Mouse (Mus musculus) urinary bladder, adult 2 months (tissue): Measurements from ENCODE around the gene Spc25. TPM values are rescaled to one million over a fixed set of nuclear protein-coding genes. Genes with fewer than 3 reads are reported as not detected.

Experiments used
- DNase-seq: peaks from one replicate; pipeline ENCODE4 v3.0.0; 2022; ENCODE audit warnings: low spot score
- polyA plus RNA-seq: library from polyadenylated mRNA; depleted of rRNA; stranded (reverse); fragments of >200 nt; gene quantifications from 2 replicates; pipeline ENCODE4 v1.2.3, GENCODE M21; 2012; rRNA removed

The Spc25 gene
- polyA plus RNA-seq, 1 experiment: 2.9 TPM

GRCm38 (mm10) chr2:69187990-69188389 is 18.0 kb downstream of the Spc25 start:
- DNase-seq: no peak

GRCm38 (mm10) chr2:69179721-69180120 is 26.3 kb downstream of the Spc25 start:
- DNase-seq: no peak

- DNase-seq: no peak
These were observed 30.7 kb downstream of the Spc25 start for GRCm38 (mm10) chr2:69175296-69175695.

- DNase-seq: no peak
These were observed 35.5 kb downstream of the Spc25 start for GRCm38 (mm10) chr2:69170395-69171077.

GRCm38 (mm10) chr2:69158907-69159306 is 47.1 kb downstream of the Spc25 start:
- DNase-seq: no peak

GRCm38 (mm10) chr2:69156283-69156682 is 49.7 kb downstream of the Spc25 start:
- no peak for DNase-seq

- DNase-seq: no peak
These were observed 50.1 kb downstream of the Spc25 start for GRCm38 (mm10) chr2:69155861-69156260.

GRCm38 (mm10) chr2:69150841-69151240 is 55.2 kb downstream of the Spc25 start:
- DNase-seq: no peak

GRCm38 (mm10) chr2:69149154-69149553 is 56.8 kb downstream of the Spc25 start:
- DNase-seq: no peak

GRCm38 (mm10) chr2:69148691-69149090 is 57.3 kb downstream of the Spc25 start:
- no peak for DNase-seq

Other genes with a start within 250 kb of the Spc25 start
- gene Nostrin, start 70.4 kb downstream of the Spc25 start, polyA plus RNA-seq: 6.1 and 7.8 TPM in 2 replicates
- not detected in 2 replicates for gene G6pc2, start 4.9 kb upstream of the Spc25 start, polyA plus RNA-seq
- gene Abcb11, start 136.4 kb upstream of the Spc25 start, polyA plus RNA-seq: 0.19 and 0.39 TPM in 2 replicates
- 0.28 and 0.36 TPM in 2 replicates for gene Dhrs9, start 174.3 kb upstream of the Spc25 start, polyA plus RNA-seq